Mouse (Mus musculus) liver, adult 2 months (tissue): ENCODE data around the gene Slc4a11.

ENCODE experiments used
- CTCF ChIP-seq: fragments of 200-500 bp; IDR thresholded peaks from 2 replicates; pipeline ENCODE4 v1.5.1; 2011; ENCODE audit warnings: low read depth, low read length, control low read depth
- POLR2A ChIP-seq: fragments of 200-500 bp; IDR thresholded peaks from 2 replicates; pipeline ENCODE4 v1.6.1; 2011; ENCODE audit warnings: low read length, control low read depth; ENCODE audit not compliant: insufficient read depth; ENCODE audit errors: extremely low read depth

GRCm38 (mm10) chr2:130679154-130679553 is 18.2 kb downstream of the Slc4a11 start:
- TF ChIP-seq POLR2A (no peak), CTCF (no peak)
